20 mouse cellular contexts compared by ENCODE assay signal in genomic region chr2:19260399-19260798, GRCm38 (mm10).
DNase-seq lines count a peak whose midpoint lies in the region; ATAC-seq lines count a peak whose summit lies in the region.
"Had no signal": no experiment of that assay in that cellular context is flagged by ENCODE, and none has a peak within 500 bp of the region (broad histone marks: within the 10 kb centered on the region; RNA-seq: fewer than 3 reads in every experiment).

No protein-coding gene starts in this region.

- ATAC-seq in frontal cortex, adult (ENCODE audit: low TSS enrichment) = peak; percentile 91
- ATAC-seq in megakaryocyte-erythroid progenitor cell, adult 5-6 weeks (replicated peaks; ENCODE audit: low FRiP score, low TSS enrichment, poor library complexity, severe bottlenecking) = no peak
- ATAC-seq: activated CD4-positive, CD25-positive, alpha-beta regulatory T cell, adult 4 months; CD4-positive, CD25-positive, alpha-beta regulatory T cell, adult 4 months; Patski had no signal

- DNase-seq in frontal cortex, adult 2 months (ENCODE audit: extremely low spot score in 1 of 2, low spot score in 1 of 2) = no peak
- DNase-seq in brain, adult 2 months (ENCODE audit: low read depth, low spot score) = peak; percentile 52
- peak; percentile 24 for DNase-seq in telencephalon, adult 2 months (ENCODE audit: low read depth, low spot score)
- no peak for DNase-seq in adrenal gland, adult 2 months
- DNase-seq: adrenal gland, adult 8-10 months; adrenal gland, postnatal 10 days; adrenal gland, postnatal 14 days; adrenal gland, postnatal 25 days; adrenal gland, postnatal 36 days; B cell, adult 2 months; cerebellum, adult 11 months; cerebellum, adult 11-12 months; cerebellum, adult 18-20 months; cerebellum, adult 2 months; cerebellum, adult 8-10 months had no signal

Comparison
In these comparisons a context has a peak if more than half of its experiments do, and no peak if none do; other contexts are left out.
1. DNase-seq: peak in brain, adult 2 months (single experiment) and telencephalon, adult 2 months (single experiment); none in frontal cortex, adult 2 months (0 of 2) and adrenal gland, adult 2 months (single experiment).